Mouse (Mus musculus) T-helper 17 cell (primary cell): Measurements from ENCODE around the gene Celf5.

Source experiments
- in situ Hi-C, 2 experiments: fragments of 300-600 bp; cut with MboI, MseI; formaldehyde crosslinking; loops; 1 replicate in 1 of 2; 2 replicates in 1 of 2; pipeline ENCODE4 v1.15.1; 2025; ENCODE audit warnings: high pct_unique_total_duplicates in 2 of 2

The Celf5 gene

DNA sequence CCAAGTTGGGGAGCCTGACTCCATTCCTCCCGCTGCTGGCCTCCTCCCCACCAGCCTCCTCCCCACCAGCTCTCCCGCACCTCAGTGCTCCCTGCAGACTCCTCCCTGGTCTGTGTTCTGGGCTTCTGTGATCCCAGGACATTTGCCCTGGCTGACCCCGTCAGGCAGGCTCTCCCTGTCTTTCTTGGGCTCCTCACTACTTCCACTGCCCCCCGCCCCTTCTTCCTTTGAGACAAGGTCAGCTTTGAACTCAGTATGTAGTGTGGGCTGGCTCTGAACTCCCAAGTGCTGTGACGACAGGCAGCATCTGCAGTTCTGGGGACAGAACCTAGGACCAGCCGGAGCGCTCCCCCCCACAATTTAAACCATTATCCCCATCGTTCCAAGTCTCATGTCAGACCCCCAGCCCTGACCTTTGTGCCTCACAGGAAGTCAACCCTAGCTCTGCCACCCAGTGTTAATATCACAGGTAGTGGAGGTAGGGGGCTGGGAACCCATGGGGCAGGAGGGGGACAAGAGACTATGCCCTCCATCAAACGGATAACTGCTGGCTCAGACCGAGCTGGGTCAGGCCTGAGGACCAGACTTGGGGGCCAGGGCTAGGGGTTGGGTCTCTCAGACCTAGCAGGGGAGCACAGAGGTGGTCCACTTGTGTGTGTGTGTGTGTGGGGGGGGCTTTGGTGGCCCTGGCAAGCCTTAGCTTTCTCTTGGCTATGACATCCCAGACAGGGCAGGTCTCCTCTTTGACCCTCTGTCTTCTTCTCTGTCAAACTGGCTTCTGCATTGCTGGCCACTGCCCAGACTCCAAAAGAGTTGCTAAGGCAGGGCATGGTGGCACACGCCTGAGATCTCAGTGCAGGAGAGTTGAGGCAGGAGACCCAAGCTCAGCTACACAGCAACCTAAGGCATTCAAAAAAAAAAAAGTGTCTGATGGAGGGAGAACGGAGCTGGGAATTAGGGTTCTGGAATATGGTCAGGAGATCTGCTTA is 65.0 kb downstream of the Celf5 start:
- in situ Hi-C loops = no loop called here

DNA sequence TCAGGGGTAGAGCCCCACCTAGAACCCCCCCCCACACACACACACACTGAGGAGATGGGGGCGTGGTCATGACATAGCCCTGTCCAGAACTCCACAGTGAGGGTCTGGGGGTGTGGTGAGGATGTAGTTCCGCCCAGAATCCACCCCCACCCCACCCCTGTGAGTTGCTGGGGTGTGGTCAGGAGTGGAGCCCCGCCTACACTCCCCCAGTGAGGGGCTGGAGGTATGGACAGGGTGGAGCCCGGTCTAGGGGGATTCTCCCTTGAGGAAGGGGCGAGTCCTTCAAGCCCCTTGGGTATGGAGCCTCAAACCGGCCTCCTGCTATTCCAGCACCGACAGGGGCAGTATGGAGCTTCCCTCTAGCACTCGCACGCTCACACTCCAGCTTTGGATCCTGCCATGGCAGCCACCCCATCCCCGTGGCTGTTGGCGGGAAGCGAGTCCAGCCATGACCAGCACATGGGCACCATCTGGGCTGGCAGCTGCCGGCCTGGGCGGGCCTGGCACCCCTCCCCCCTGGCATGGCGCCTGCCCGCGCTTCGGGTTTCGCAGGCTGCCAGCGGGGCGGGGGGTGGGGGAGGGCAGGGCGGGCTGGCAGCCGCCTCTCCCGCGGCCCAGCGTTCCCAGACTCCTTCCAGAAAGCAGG is 65.8 kb downstream of the Celf5 start:
- in situ Hi-C loops = no loop called here

DNA sequence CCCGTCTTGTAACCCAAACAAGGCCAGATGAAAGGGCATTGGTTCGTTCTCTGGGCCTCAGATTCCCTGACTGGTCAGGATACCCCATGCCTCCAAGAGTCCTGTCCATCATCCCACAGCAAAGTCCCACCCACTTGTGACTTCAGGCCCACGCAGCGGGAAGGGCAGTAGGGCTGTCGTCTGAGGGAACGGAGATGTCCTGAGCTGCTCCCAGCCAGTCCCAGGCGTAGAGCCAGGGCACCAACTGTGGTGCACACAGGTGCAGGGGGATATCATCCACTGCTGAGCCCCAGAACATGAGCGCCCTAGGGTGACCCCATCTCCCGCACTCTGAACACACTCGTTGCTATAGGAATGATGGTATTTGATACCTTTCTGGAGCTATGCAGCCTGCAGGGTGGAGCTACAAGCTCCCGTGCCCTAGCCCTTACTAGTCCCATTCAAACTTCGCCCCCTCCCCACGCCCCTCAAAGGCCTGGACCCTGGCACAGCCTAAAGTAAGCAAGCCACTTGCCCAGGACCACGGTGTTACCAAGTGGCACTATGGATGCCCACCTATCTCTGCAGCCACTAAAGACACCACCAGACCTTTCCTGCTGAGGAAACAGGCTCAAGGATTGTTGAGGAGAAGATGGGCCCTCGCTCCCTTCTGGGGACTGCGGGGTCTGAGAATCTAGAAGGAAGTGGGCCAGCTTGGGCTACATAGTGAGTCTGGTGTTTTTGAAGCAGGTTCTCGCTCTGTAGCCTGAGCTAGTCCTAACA is 66.8 kb downstream of the Celf5 start:
- in situ Hi-C loops = no loop called here

DNA sequence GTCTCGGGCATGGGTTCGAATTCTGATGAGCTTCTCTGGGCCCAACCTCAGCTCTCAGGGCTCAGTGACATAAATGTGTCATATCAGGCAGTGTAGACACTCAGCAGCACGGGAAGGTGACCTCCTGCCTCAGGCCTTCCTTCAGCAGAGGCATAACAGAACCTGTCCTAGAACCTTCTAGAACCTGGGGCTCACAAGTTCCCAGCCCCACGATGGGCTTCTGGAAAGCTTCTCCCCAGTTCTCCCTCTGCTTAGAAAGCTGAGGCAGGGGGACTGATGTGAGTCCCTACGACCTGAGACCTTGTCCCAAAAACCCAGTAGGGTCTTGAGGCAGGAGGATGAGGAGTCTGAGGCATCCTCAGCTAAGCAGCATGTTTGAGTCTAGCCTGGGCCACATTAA is 67.4 kb downstream of the Celf5 start:
- in situ Hi-C loops = no loop called here

DNA sequence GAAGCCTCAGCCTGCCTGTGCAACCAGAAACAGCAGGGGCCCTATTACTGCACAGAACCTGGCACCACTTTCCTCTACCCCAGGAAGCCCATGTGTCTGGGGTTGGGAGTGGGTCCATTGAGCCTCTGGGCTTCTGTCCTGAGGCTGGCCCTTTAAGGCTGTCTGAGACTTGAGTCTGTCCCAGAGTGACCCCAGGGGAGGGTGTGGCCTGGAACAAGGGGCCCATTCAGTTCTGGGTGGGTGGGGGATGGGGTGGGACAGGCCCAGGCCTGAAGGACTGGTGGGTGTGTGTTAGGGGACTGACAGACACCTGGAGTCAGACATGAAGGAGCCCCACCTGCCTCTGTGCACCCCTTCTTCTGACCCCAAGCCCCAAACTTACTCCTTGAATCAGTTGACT is 67.8 kb downstream of the Celf5 start:
- in situ Hi-C loops = no loop called here

DNA sequence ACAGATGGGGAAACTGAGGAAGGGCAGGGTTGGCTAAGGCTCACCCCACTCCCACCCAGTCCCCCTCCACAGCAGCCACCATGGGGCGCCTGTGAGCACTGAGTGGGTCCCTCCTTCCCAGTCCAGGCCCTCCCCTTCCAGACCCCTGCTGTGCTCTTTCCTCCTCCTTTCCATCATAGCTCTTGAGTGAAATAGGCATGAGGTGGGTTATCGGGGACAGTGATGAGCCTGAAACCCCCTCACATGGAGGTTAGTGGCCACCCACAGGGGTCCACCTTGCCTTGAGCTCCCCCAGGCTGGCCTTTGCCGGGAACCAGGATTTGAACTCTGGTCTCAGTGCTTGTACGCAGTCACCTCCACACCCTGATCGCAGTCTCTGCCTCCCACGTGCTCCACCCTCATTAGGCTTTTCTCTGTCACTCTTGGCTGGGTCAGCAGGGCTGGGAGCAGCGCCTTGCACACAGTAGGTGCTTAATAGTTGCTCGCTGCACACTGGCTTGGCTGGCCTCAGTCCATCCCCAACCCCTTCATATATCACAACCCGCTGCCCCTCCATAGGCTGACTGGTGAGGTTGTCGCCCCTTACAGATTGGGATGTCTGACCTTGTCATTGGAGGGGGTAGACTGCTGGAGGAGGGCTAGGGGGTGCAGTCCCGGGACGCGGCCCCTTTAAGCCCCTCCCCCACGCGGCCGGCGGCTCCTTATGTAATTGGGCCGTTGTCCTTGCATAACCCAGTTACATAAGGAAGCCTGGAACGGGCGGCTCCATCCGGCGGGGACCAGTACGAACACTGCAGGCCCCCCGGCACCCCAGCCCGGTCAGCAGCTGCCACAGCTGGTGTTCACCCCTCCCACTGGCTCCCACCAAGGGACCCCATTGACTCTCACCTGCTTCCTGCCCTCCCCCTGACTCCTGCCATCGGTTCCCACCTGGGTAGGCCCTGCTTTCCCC is 68.9 kb downstream of the Celf5 start:
- in situ Hi-C loops = no loop called here

DNA sequence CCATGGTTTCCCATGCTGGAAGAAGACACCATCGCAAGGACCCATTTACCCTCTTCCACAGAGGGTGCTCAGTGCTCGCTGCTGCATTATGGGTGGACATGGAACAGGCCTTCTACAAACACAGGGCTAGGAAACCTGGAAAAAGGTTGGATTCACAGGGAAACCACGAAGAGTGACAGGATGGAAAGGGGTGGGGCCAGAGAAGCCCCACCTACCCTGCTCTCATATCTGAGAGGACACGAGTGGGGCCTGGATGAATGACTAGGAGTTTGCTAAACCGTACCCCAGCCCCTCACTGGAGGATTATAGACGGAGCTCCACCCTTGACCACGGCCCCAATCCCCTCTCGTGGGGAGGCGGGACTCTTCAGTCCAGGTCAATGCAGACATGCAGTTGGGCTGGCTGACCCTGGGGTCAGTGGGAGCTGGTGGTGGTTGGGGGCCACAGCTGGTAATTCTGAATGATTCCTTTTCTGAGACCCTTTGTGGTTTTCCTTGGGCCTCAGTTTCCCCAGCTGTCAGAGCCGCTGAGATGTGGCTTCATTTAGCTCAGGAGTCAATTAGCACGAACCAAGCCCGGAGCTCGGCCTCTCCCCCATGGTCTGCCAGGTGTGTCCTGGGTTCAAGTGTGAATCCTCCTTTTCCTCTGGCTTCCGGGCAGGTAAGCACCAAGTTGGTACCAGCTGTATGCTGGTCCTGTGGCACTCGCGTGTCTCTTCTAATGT is 69.8 kb downstream of the Celf5 start:
- in situ Hi-C loops = no loop called here

DNA sequence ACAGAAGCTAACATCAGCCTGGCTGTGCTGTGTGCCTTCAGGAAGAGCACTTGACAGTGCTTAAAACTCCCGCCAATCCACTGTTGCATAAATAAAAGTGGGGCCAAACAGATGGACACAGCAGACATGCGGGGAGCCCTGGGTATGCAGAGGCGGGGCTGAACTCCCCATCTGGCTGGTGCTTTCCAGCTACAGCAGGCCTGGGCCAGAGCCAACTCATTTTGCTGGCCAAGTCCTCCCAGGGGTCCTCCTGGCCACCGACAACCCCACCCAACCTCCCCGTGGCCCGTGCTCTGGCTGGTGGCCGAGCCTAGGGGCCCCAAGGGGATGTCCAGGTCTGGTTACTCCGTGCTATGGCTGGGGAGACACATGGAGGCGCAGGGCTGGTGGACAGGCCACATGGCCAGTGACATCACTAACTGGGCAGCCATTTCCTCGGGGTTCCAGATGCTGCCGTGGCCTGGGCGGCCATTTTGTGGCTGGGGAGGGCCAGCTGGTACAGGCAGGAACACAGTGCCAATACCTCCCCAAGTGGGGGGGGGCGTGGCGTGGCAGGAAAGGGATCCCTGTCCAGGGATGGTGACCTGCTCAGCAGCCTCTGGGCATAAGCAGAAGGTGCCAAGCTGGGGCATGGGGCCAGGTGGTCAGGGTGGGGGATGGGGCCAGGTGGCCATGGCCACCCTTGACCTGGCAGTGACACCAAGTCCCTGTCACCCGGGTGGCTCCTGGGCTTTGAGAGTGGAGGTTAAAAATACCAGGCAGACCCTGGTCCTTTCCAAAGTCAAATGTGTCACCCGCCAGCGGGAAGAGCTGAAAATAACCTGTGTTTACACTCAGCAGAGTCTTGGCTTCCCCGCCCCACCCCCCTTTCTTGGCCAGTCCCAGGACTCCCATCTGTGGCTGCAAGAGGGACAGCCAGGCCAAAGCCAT is 70.8 kb downstream of the Celf5 start:
- in situ Hi-C loops = no loop called here

DNA sequence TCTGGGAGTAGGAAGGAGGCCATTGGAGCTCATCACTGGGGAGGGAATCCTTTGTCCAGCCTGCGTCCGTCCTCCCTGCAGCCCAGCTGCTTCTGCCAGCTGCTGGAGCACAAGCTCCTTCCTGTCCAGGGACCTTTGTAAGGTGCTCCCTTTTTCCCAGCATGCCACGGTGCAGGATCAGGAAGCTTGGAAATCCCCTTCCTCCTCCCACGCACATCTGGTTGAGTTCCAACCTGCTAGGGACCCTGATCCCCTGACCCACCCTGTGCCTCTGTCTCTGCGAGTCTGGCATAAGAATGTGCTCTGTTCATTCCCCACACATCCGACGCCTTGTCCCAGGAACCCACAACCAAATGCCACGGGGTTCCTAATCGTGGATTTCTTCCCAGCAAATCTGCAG is 71.5 kb downstream of the Celf5 start:
- in situ Hi-C loops = no loop called here

DNA sequence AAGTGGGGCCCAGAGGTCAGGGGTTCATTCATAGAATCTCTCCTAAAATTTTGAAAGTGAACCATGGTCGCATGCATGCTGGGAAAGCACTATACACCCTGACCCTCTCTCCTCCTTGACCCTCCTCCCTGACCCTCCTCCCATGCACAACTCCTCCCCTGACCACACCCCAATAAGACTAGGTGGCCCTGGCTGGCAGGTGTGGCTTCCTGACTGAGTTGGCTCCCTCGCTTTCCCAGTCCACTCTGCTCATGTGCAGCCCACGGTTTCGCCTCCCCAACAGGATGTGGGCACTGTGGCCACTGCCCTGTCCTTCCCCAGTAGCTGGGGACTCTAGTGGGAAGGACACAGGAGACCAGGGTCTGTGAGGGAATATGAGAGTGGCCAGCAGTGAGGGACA is 72.2 kb downstream of the Celf5 start:
- in situ Hi-C loops = no loop called here

DNA sequence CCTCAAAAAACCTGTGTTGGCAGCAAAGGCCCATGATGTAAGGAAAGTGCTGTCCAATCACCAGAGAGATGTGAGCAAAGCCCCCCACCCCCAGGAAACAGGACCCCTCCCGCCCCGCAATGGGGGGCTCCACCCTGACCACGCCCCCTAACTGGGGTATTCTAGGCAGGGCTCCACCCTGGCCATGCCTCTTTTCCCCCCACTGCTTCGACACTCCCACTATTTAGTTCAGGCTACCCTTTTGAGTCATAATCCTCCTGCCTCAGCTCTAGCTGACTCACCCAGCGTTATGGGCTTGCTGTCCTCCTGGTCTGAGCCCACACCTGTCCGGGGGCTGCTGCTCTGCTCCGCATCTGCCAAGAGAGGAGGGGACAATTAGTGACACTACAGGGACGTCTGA is 73.2 kb downstream of the Celf5 start:
- in situ Hi-C loops = no loop called here
